ENCODE assay signal across 25 mouse cellular contexts in genomic region chr1:126824841-126825240, GRCm38 (mm10). TPM values are rescaled to one million over a fixed set of nuclear protein-coding genes. Genes with fewer than 3 reads are reported as not detected.
DNase-seq lines count a peak whose midpoint lies in the region; ATAC-seq and TF ChIP-seq lines count a peak whose summit lies in the region.
"Had no signal": no experiment of that assay in that cellular context is flagged by ENCODE, and none has a peak within 500 bp of the region (broad histone marks: within the 10 kb centered on the region; RNA-seq: fewer than 3 reads in every experiment).

No protein-coding gene starts in this region.

- H3K4me2 ChIP-seq in forebrain, embryonic 16.5 days (ENCODE audit: low read length): no peak overlapping the region
- H3K4me2 ChIP-seq in liver, postnatal 0 days (ENCODE audit: low read depth, low read length): no peak overlapping the region
- H3K4me2 ChIP-seq: embryonic facial prominence, embryonic 12.5 days; forebrain, embryonic 13.5 days; hindbrain, embryonic 13.5 days; limb, embryonic 13.5 days; neural tube, embryonic 13.5 days had no signal

- no peak overlapping the region for H3K9ac ChIP-seq in forebrain, embryonic 16.5 days (replicated peaks; ENCODE audit: low read depth, low read length)
- no peak overlapping the region for H3K9ac ChIP-seq in liver, postnatal 0 days (replicated peaks)
- H3K9ac ChIP-seq: embryonic facial prominence, embryonic 12.5 days; forebrain, embryonic 13.5 days; hindbrain, embryonic 13.5 days; limb, embryonic 13.5 days; neural tube, embryonic 13.5 days had no signal

- H3K36me3 ChIP-seq in forebrain, embryonic 10.5 days (replicated peaks): no peaks in the 10 kb centered on the region
- no peaks in the 10 kb centered on the region for H3K36me3 ChIP-seq in forebrain, embryonic 16.5 days (ENCODE audit: control insufficient read depth, insufficient read depth)
- H3K36me3 ChIP-seq in liver, postnatal 0 days (replicated peaks; ENCODE audit: insufficient read depth, low read length): no peaks in the 10 kb centered on the region
- H3K36me3 ChIP-seq: embryonic facial prominence, embryonic 12.5 days; hindbrain, embryonic 13.5 days; neural tube, embryonic 13.5 days had no signal

- ATAC-seq in forebrain, embryonic 16.5 days: no peak
- ATAC-seq in granulocyte monocyte progenitor cell, adult 5-6 weeks (replicated peaks; ENCODE audit: poor library complexity, severe bottlenecking): 0 out of 2 replicates have a peak, but pooled peaks have one; percentile 29
- ATAC-seq in liver, postnatal 0 days: peak; percentile 41; the same call in 1 of the 2 replicates
- ATAC-seq: forebrain, embryonic 13.5 days had no signal

- peaks cover 33% of the 10 kb centered on the region for H3K4me1 ChIP-seq in forebrain, embryonic 10.5 days
- H3K4me1 ChIP-seq in forebrain, embryonic 16.5 days (replicated peaks; ENCODE audit: control insufficient read depth, insufficient read depth, low read length): peaks cover 7% of the 10 kb centered on the region
- no peaks in the 10 kb centered on the region for H3K4me1 ChIP-seq in liver, postnatal 0 days (ENCODE audit: insufficient read depth)

- peak overlapping the region; percentile 49; the same call in 1 of the 2 replicates for H3K27ac ChIP-seq in forebrain, embryonic 10.5 days
- H3K27ac ChIP-seq in forebrain, embryonic 16.5 days (ENCODE audit: low read length): no peak overlapping the region
- H3K27ac ChIP-seq in liver, postnatal 0 days (ENCODE audit: low read depth): no peak overlapping the region
- H3K27ac ChIP-seq: embryonic facial prominence, embryonic 12.5 days; forebrain, embryonic 13.5 days; hindbrain, embryonic 13.5 days; kidney, postnatal 0 days; limb, embryonic 13.5 days; neural tube, embryonic 13.5 days had no signal

- H3K27me3 ChIP-seq in forebrain, embryonic 10.5 days (ENCODE audit: poor library complexity, severe bottlenecking): peaks cover 21% of the 10 kb centered on the region
- no peaks in the 10 kb centered on the region for H3K27me3 ChIP-seq in forebrain, embryonic 16.5 days (replicated peaks; ENCODE audit: control insufficient read depth, insufficient read depth, low read length)
- H3K27me3 ChIP-seq in liver, postnatal 0 days (ENCODE audit: insufficient read depth, low read length): peaks cover 7% of the 10 kb centered on the region
- H3K27me3 ChIP-seq: embryonic facial prominence, embryonic 12.5 days; forebrain, embryonic 13.5 days; limb, embryonic 13.5 days had no signal

- no peak overlapping the region for H3K4me3 ChIP-seq in forebrain, embryonic 10.5 days
- no peak overlapping the region for H3K4me3 ChIP-seq in forebrain, embryonic 16.5 days (replicated peaks; ENCODE audit: low read length)
- no peak overlapping the region for H3K4me3 ChIP-seq in liver, postnatal 0 days (ENCODE audit: low read depth, low read length)
- H3K4me3 ChIP-seq: embryonic facial prominence, embryonic 12.5 days; forebrain, embryonic 13.5 days; hindbrain, embryonic 13.5 days; limb, embryonic 13.5 days; neural tube, embryonic 13.5 days had no signal

- no peak for DNase-seq in forebrain, embryonic 10.5 days (ENCODE audit: extremely low spot score, low spot score)
- DNase-seq in heart, postnatal 4 days: peak; percentile 28
- DNase-seq in heart, adult 8-10 months (ENCODE audit: low spot score): no peak
- no peak for DNase-seq in liver, postnatal 0 days
- DNase-seq in layer of hippocampus, postnatal 25 days (ENCODE audit: extremely low spot score in 1 of 2, low spot score in 1 of 2): no peak
- DNase-seq in left cerebral cortex, adult 9 months (ENCODE audit: low spot score in 2 of 2): no peak
- DNase-seq: adrenal gland, postnatal 36 days; cerebellum, adult 11 months; kidney, adult 18-20 months; lung, adult 2 months; lung, postnatal 14 days; midbrain, embryonic 14.5 days; retina, postnatal 1 day; right cerebral cortex, postnatal 25 days; spleen, adult 18-20 months; thymus, postnatal 25 days had no signal

- no peaks in the 10 kb centered on the region for H3K9me3 ChIP-seq in forebrain, embryonic 10.5 days
- no peaks in the 10 kb centered on the region for H3K9me3 ChIP-seq in forebrain, embryonic 16.5 days (ENCODE audit: control insufficient read depth, low read length)
- H3K9me3 ChIP-seq in liver, postnatal 0 days (ENCODE audit: low read length): no peaks in the 10 kb centered on the region
- H3K9me3 ChIP-seq: embryonic facial prominence, embryonic 12.5 days; forebrain, embryonic 13.5 days; hindbrain, embryonic 13.5 days; limb, embryonic 13.5 days; neural tube, embryonic 13.5 days had no signal

- WGBS in forebrain, embryonic 10.5 days: 70% methylated on average over 3 of the region's 3 CpGs
- WGBS in forebrain, embryonic 16.5 days: 54% methylated on average over 3 of the region's 3 CpGs
- WGBS in liver, postnatal 0 days (ENCODE audit: insufficient replicate concordance): 32% methylated on average over 3 of the region's 3 CpGs

- no peak for TF ChIP-seq EP300 in liver, postnatal 0 days (IDR thresholded peaks at IDR 0.05; ENCODE audit: low read depth)

- no peak for TF ChIP-seq CTCF in liver, postnatal 0 days (IDR thresholded peaks at IDR 0.05; ENCODE audit: low read depth)

RNA-seq across cellular contexts. Expression of gene Nckap5, which starts 5.8 kb away (rescaled TPM):
- 6.3 and 7.7 TPM in 2 replicates for polyA plus RNA-seq in forebrain, embryonic 10.5 days (2016; fragmentation: Nextera tagmentation; extraction: Ambion mirVana)
- 27.2 and 27.8 TPM in 2 replicates for polyA plus RNA-seq in forebrain, embryonic 16.5 days (2015; fragmentation: Nextera tagmentation; extraction: Ambion mirVana)
- 10 to 100 TPM; 19.1 to 20.4 TPM for total RNA-seq in heart, postnatal 4 days (2021)
- 10 to 100 TPM in 2 of 4 experiments, 1 to 10 TPM in 2; 6.8 to 11.7 (median 8.7) TPM for total RNA-seq in heart, adult 8-10 months (2022)
- not detected in 2 replicates for total RNA-seq in granulocyte monocyte progenitor cell, adult 5-6 weeks (2014; fragmentation: Nextera tagmentation)
- 1.0 TPM in 1 of 2 replicates, not detected in the other for total RNA-seq in granulocyte monocyte progenitor cell, adult 5-6 weeks (2017)
- polyA plus RNA-seq in liver, postnatal 0 days (2015; fragmentation: Nextera tagmentation; extraction: Ambion mirVana): 1.1 and 1.4 TPM in 2 replicates
- 10 to 100 TPM in 1 of 2 experiments, 1 to 10 TPM in 1; 9.1 to 13.8 TPM for total RNA-seq in layer of hippocampus, postnatal 25 days (2021)
- total RNA-seq: megakaryocyte, adult 5-6 weeks had no signal
